28 mouse cellular contexts compared by ENCODE assay signal in genomic region chr6:146768813-146769404, GRCm38 (mm10). TPM values are rescaled to one million over a fixed set of nuclear protein-coding genes. Genes with fewer than 3 reads are reported as not detected.
A peak's percentile ranks its signal among the peaks of the same experiment; 100 is the strongest.
DNase-seq lines count a peak whose midpoint lies in the region; ATAC-seq and TF ChIP-seq lines count a peak whose summit lies in the region.
"Had no signal": no experiment of that assay in that cellular context is flagged by ENCODE, and none has a peak within 500 bp of the region (broad histone marks: within the 10 kb centered on the region; RNA-seq: fewer than 3 reads in every experiment).

No protein-coding gene starts in this region.

- no peak for ATAC-seq in kidney, embryonic 15.5 days (replicated peaks; ENCODE audit: low FRiP score)
- no peak for ATAC-seq in midbrain, postnatal 0 days (ENCODE audit: low FRiP score)
- ATAC-seq: activated CD4-positive, CD25-positive, alpha-beta regulatory T cell, adult 4 months; forebrain, embryonic 14.5 days; inflammation-experienced regulatory T-cells, adult 6 months had no signal

- H3K4me2 ChIP-seq in kidney, embryonic 15.5 days = no peak overlapping the region
- no peak overlapping the region for H3K4me2 ChIP-seq in midbrain, postnatal 0 days (ENCODE audit: low read depth, low read length, poor library complexity, severe bottlenecking)
- H3K4me2 ChIP-seq: embryonic facial prominence, embryonic 12.5 days; hindbrain, embryonic 15.5 days; limb, embryonic 12.5 days; liver, embryonic 15.5 days; lung, embryonic 14.5 days; neural tube, embryonic 13.5 days had no signal

- 89% methylated on average over 10 of the region's 10 CpGs for WGBS in kidney, embryonic 15.5 days
- WGBS in midbrain, postnatal 0 days = 94% methylated on average over 10 of the region's 10 CpGs

- no peaks in the 10 kb centered on the region for H3K27me3 ChIP-seq in kidney, embryonic 15.5 days
- H3K27me3 ChIP-seq in midbrain, postnatal 0 days (ENCODE audit: insufficient read depth, low read length) = no peaks in the 10 kb centered on the region
- H3K27me3 ChIP-seq: embryonic facial prominence, embryonic 12.5 days; hindbrain, embryonic 15.5 days; limb, embryonic 12.5 days; liver, embryonic 15.5 days; neural tube, embryonic 13.5 days had no signal

- no peaks in the 10 kb centered on the region for H3K4me1 ChIP-seq in kidney, embryonic 15.5 days
- H3K4me1 ChIP-seq in midbrain, postnatal 0 days (ENCODE audit: insufficient read depth, low read length) = no peaks in the 10 kb centered on the region
- H3K4me1 ChIP-seq: embryonic facial prominence, embryonic 12.5 days; hindbrain, embryonic 10.5 days; hindbrain, embryonic 15.5 days; liver, embryonic 15.5 days; midbrain, embryonic 10.5 days; neural tube, embryonic 13.5 days had no signal

- no peak overlapping the region for H3K27ac ChIP-seq in kidney, embryonic 15.5 days
- no peak overlapping the region for H3K27ac ChIP-seq in midbrain, postnatal 0 days (ENCODE audit: low read depth, low read length)
- H3K27ac ChIP-seq: embryonic facial prominence, embryonic 12.5 days; hindbrain, embryonic 10.5 days; hindbrain, embryonic 15.5 days; left cerebral cortex, adult 2 months; liver, embryonic 15.5 days; midbrain, embryonic 10.5 days; neural tube, embryonic 13.5 days had no signal

- no peak for TF ChIP-seq CTCF in midbrain, postnatal 0 days (IDR thresholded peaks at IDR 0.05)

- no peak overlapping the region for H3K9ac ChIP-seq in kidney, embryonic 15.5 days
- H3K9ac ChIP-seq in midbrain, postnatal 0 days (replicated peaks; ENCODE audit: low read length, poor library complexity, severe bottlenecking) = no peak overlapping the region
- H3K9ac ChIP-seq: embryonic facial prominence, embryonic 12.5 days; hindbrain, embryonic 15.5 days; limb, embryonic 12.5 days; liver, embryonic 15.5 days; lung, embryonic 14.5 days; neural tube, embryonic 13.5 days had no signal

- intact Hi-C loops in heart, postnatal 14 days (cut with DNase I) = loop anchor here (10.0 kb wide), 1 partner anchor 364 kb away; no protein-coding TSS in a partner anchor

- peak; percentile 37 for DNase-seq in heart, adult 11 months
- DNase-seq in heart, postnatal 14 days = no peak
- peak; percentile 35 for DNase-seq in kidney, adult 18-20 months
- peak; percentile 58 to 59 for DNase-seq in kidney, adult 8-10 months
- DNase-seq in kidney, postnatal 25 days = peak; percentile 58 to 82
- DNase-seq in midbrain, postnatal 0 days (ENCODE audit: low spot score) = no peak
- DNase-seq in testis, postnatal 14 days (ENCODE audit: low spot score) = no peak
- DNase-seq: adrenal gland, adult 8-10 months; cerebellum, adult 11-12 months; cerebellum, adult 9-11 months; embryo, embryonic 11 days; lung, embryonic 14.5 days; lung, postnatal 14 days; right cerebral cortex, postnatal 4 days; thymus, postnatal 4 days had no signal

- H3K9me3 ChIP-seq in kidney, embryonic 15.5 days (replicated peaks) = no peaks in the 10 kb centered on the region
- H3K9me3 ChIP-seq in midbrain, postnatal 0 days (ENCODE audit: low read length) = no peaks in the 10 kb centered on the region
- H3K9me3 ChIP-seq: embryonic facial prominence, embryonic 12.5 days; heart, embryonic 10.5 days; hindbrain, embryonic 10.5 days; hindbrain, embryonic 15.5 days; limb, embryonic 12.5 days; liver, embryonic 15.5 days; midbrain, embryonic 10.5 days; neural tube, embryonic 13.5 days had no signal

- H3K36me3 ChIP-seq in kidney, embryonic 15.5 days = peaks cover 51% of the 10 kb centered on the region
- peaks cover 32% of the 10 kb centered on the region for H3K36me3 ChIP-seq in midbrain, postnatal 0 days (ENCODE audit: insufficient read depth, low read length)

- no peak overlapping the region for H3K4me3 ChIP-seq in kidney, embryonic 15.5 days (replicated peaks)
- no peak overlapping the region for H3K4me3 ChIP-seq in midbrain, postnatal 0 days (ENCODE audit: low read depth, low read length)
- H3K4me3 ChIP-seq: embryonic facial prominence, embryonic 12.5 days; heart, embryonic 10.5 days; hindbrain, embryonic 10.5 days; hindbrain, embryonic 15.5 days; left cerebral cortex, adult 2 months; limb, embryonic 12.5 days; liver, embryonic 15.5 days; midbrain, embryonic 10.5 days; neural tube, embryonic 13.5 days had no signal

RNA-seq across cellular contexts. Expression of gene Arntl2, which starts 26.9 kb away (rescaled TPM):
- total RNA-seq in heart, postnatal 14 days (2021) = 1 to 10 TPM; 1.4 to 2.5 TPM
- 2.3 and 4.2 TPM in 2 replicates for polyA plus RNA-seq in kidney, embryonic 15.5 days (2015; fragmentation: Nextera tagmentation; extraction: Ambion mirVana)
- total RNA-seq in midbrain, postnatal 0 days (2014; rRNA removed) = 2.5 and 6.4 TPM in 2 replicates
- 4.5 and 6.4 TPM in 2 replicates for polyA plus RNA-seq in midbrain, postnatal 0 days (2015; fragmentation: Nextera tagmentation; extraction: Ambion mirVana)

RNA-seq across cellular contexts. Expression of gene Stk38l, which starts 44.1 kb away (rescaled TPM):
- 10 to 100 TPM; 14.9 to 15.8 TPM for total RNA-seq in heart, postnatal 14 days (2021)
- polyA plus RNA-seq in kidney, embryonic 15.5 days (2015; fragmentation: Nextera tagmentation; extraction: Ambion mirVana) = 14.7 and 16.0 TPM in 2 replicates
- total RNA-seq in midbrain, postnatal 0 days (2014; rRNA removed) = 6.6 and 8.2 TPM in 2 replicates
- polyA plus RNA-seq in midbrain, postnatal 0 days (2015; fragmentation: Nextera tagmentation; extraction: Ambion mirVana) = 12.4 and 12.9 TPM in 2 replicates

Comparison
In these comparisons a context has a peak if more than half of its experiments do, and no peak if none do; other contexts are left out.
1. DNase-seq: peak in heart, adult 11 months (single experiment), kidney, adult 18-20 months (single experiment), kidney, adult 8-10 months (2 of 2) and kidney, postnatal 25 days (2 of 2); none in heart, postnatal 14 days (0 of 2), midbrain, postnatal 0 days (single experiment) and testis, postnatal 14 days (single experiment).